Mouse (Mus musculus): Measurements from ENCODE around the gene Ptgs1.

DNA sequence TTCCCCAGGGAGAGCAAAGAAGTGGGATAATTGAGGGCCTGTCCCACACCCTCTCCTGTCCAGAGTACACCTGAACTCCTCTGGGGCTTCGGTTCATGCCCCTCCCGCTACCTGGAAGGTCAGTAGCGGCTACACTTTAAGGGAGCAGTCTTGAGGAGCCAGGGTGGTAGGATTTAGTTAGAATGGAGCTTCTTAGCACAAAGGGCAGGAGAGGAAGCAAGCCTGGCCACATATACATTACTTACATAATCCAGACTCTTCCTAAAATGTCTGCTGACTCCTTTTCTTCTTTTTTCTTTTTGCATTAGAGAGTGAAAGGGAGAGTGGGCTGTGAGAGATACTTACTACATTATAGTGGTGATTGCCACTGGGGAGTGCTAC is 31.4 kb upstream of the Ptgs1 start:
- TF ChIP-seq CTCF (IDR thresholded peaks at IDR 0.05; ENCODE audit: low read depth, low read length) (no peak), POLR2A (IDR thresholded peaks at IDR 0.05; ENCODE audit: borderline replicate concordance, low read depth, low read length) (no peak)

All from bone marrow macrophage, adult 2 months (primary cell).